Mouse (Mus musculus) ES-E14 (cell line): ENCODE results near the gene Kif2c. TPM values are rescaled to one million over a fixed set of nuclear protein-coding genes. Genes with fewer than 3 reads are reported as not detected.
"Not testable (repeated sequence)": the region's sequence is repeated elsewhere in the genome, so short reads cannot be mapped to it uniquely, and the experiment has no call there.

Experiments used
- DNase-seq: peaks from one replicate; pipeline ENCODE4 v3.0.0-alpha.2; 2013; ENCODE audit warnings: low read depth, low spot score
- H3K27ac ChIP-seq: 2 replicates; pipeline ENCODE4 v1.5.1; 2012; ENCODE audit warnings: low read depth, mild to moderate bottlenecking, low read length, moderate library complexity, mixed read lengths; ENCODE audit not compliant: poor library complexity, insufficient read depth, severe bottlenecking
- H3K36me3 ChIP-seq: 2 replicates; pipeline ENCODE4 v1.6.1; 2012; ENCODE audit warnings: mild to moderate bottlenecking, low read length, moderate library complexity, mixed read lengths; ENCODE audit not compliant: control insufficient read depth, poor library complexity, insufficient read depth, severe bottlenecking
- H3K4me1 ChIP-seq, 2 experiments: fragments of 150-350 bp in 1 of 2; sonication (generic) in 1 of 2; 2 replicates each; pipeline ENCODE4 v1.6.1; 2012; ENCODE audit warnings: low read length in 2 of 2, mild to moderate bottlenecking in 1 of 2, mixed read lengths in 1 of 2; ENCODE audit not compliant: control insufficient read depth in 2 of 2, insufficient read depth in 2 of 2, poor library complexity in 1 of 2
- H3K4me3 ChIP-seq, 2 experiments: fragments of 150-350 bp in 1 of 2; sonication (generic) in 1 of 2; 2 replicates each; pipeline ENCODE4 v1.5.1; 2012; ENCODE audit warnings: low read length in 2 of 2, low read depth in 1 of 2, mild to moderate bottlenecking in 1 of 2, mixed read lengths in 1 of 2; ENCODE audit not compliant: insufficient read depth in 1 of 2, poor library complexity in 1 of 2, severe bottlenecking in 1 of 2
- H3K9ac ChIP-seq: 2 replicates; pipeline ENCODE4 v1.6.1; 2012; ENCODE audit warnings: low read depth, mild to moderate bottlenecking, low read length, mixed read lengths; ENCODE audit not compliant: poor library complexity, insufficient read depth, severe bottlenecking
- H3K9me3 ChIP-seq: fragments of 150-350 bp; sonication (generic); 2 replicates; pipeline ENCODE4 v1.6.1; 2012; ENCODE audit warnings: low read depth, mild to moderate bottlenecking, low read length; ENCODE audit not compliant: control insufficient read depth, insufficient read depth
- CHD2 ChIP-seq: IDR thresholded peaks from 2 replicates; pipeline ENCODE4 v1.6.1; 2014; ENCODE audit warnings: mild to moderate bottlenecking, low read depth, low read length, inconsistent platforms
- HCFC1 ChIP-seq: IDR thresholded peaks from 2 replicates; pipeline ENCODE4 v1.6.1; 2012; ENCODE audit warnings: low read length, inconsistent platforms, borderline replicate concordance; ENCODE audit not compliant: insufficient read depth
- MAFK ChIP-seq: IDR thresholded peaks from 2 replicates; pipeline ENCODE4 v1.6.1; 2014; ENCODE audit warnings: mild to moderate bottlenecking, low read depth, low read length, inconsistent platforms; ENCODE audit not compliant: insufficient read depth
- ZC3H11A ChIP-seq: IDR thresholded peaks from 2 replicates; pipeline ENCODE4 v1.6.1; 2012; ENCODE audit warnings: low read depth, mild to moderate bottlenecking, inconsistent platforms, low read length, borderline replicate concordance
- ZNF384 ChIP-seq: IDR thresholded peaks from 2 replicates; pipeline ENCODE4 v1.6.1; 2012; ENCODE audit warnings: low read depth, low read length, inconsistent platforms
- in situ Hi-C, 2 experiments: fragments of 600-800 bp; cut with MboI; formaldehyde crosslinking; loops; one replicate each; pipeline ENCODE4 v1.15.1; 2025; ENCODE audit warnings: low sequenced_read_pairs in 2 of 2, inconsistent platforms in 1 of 2; ENCODE audit not compliant: unreplicated experiment in 2 of 2
- total RNA-seq: library from RNA; depleted of rRNA; stranded (reverse); fragments of 300-350 nt; gene quantifications from 2 replicates; pipeline ENCODE4 v1.2.3, GENCODE M21; 2012

The Kif2c gene
- total RNA-seq, 1 experiment, result 73.1 TPM

- Histone ChIP-seq H3K9ac (no peak overlapping the region), H3K27ac (no peak overlapping the region), H3K9me3 (no peaks in the 10 kb centered on the region), H3K4me1 (no peaks in the 10 kb centered on the region), H3K36me3 (no peaks in the 10 kb centered on the region), H3K4me3 (no peak overlapping the region)
- TF ChIP-seq MAFK, result no peak
- DNase-seq, result no peak
- in situ Hi-C loops, result no loop called here
Observed at GRCm38 (mm10) chr4:117191804-117192203, 9.4 kb upstream of the Kif2c start.

- no peak for TF ChIP-seq HCFC1
- no peak for TF ChIP-seq MAFK
- no peak for TF ChIP-seq CHD2
- TF ChIP-seq ZC3H11A, result no peak
- TF ChIP-seq ZNF384, result no peak
- Histone ChIP-seq H3K9ac (no peak overlapping the region), H3K4me1 (no peaks in the 10 kb centered on the region), H3K9me3 (no peaks in the 10 kb centered on the region), H3K27ac (no peak overlapping the region), H3K4me3 (no peak overlapping the region), H3K36me3 (no peaks in the 10 kb centered on the region)
- DNase-seq, result no peak
- in situ Hi-C loops, result no loop called here
Observed at GRCm38 (mm10) chr4:117190660-117191059, 8.2 kb upstream of the Kif2c start.

- H3K4me1 ChIP-seq, result no peaks in the 10 kb centered on the region
- in situ Hi-C loops, result no loop called here
- peak; percentile 70 for DNase-seq
- H3K9me3 ChIP-seq, result no peaks in the 10 kb centered on the region
- H3K4me3 ChIP-seq, result no peak overlapping the region
- no peak overlapping the region for H3K9ac ChIP-seq
- no peak overlapping the region for H3K27ac ChIP-seq
- H3K36me3 ChIP-seq, result no peaks in the 10 kb centered on the region
- TF ChIP-seq HCFC1 (peak; percentile 72), ZNF384 (no peak), CHD2 (no peak)
Observed at GRCm38 (mm10) chr4:117189856-117190543, 7.6 kb upstream of the Kif2c start.

GRCm38 (mm10) chr4:117189382-117189855, 7.0 kb upstream of the Kif2c start:
- TF ChIP-seq MAFK, result 0 out of 2 replicates have a peak, but pooled peaks have one; percentile 3
- no peak for TF ChIP-seq ZNF384
- TF ChIP-seq HCFC1, result no peak
- no peak for TF ChIP-seq CHD2
- no peak for TF ChIP-seq ZC3H11A
- Histone ChIP-seq H3K9me3 (no peaks in the 10 kb centered on the region), H3K36me3 (no peaks in the 10 kb centered on the region), H3K27ac (0 out of 2 replicates have a peak overlapping the region, but pooled peaks have one; percentile 49), H3K4me1 (no peaks in the 10 kb centered on the region), H3K4me3 (no peak overlapping the region; a peak in 1 of 4 replicates), H3K9ac (peak overlapping the region; percentile 57; the same call in 1 of the 2 replicates)
- peak; percentile 79 for DNase-seq
- in situ Hi-C loops, result no loop called here

- TF ChIP-seq HCFC1, result no peak
- TF ChIP-seq ZNF384, result peak; percentile 59; the same call in 1 of the 2 replicates
- peak overlapping the region; percentile 57; the same call in 1 of the 2 replicates for H3K9ac ChIP-seq
- in situ Hi-C loops, result no loop called here
- no peak overlapping the region for H3K27ac ChIP-seq
- no peaks in the 10 kb centered on the region for H3K9me3 ChIP-seq
- H3K4me3 ChIP-seq, result no peak overlapping the region; a peak in 1 of 4 replicates
- no peaks in the 10 kb centered on the region for H3K4me1 ChIP-seq
- no peak for DNase-seq
- no peaks in the 10 kb centered on the region for H3K36me3 ChIP-seq
Observed at GRCm38 (mm10) chr4:117188969-117189368, 6.5 kb upstream of the Kif2c start.

GRCm38 (mm10) chr4:117182759-117183096, 289 bp upstream of the Kif2c start:
- in situ Hi-C loops, H3K4me1 ChIP-seq, DNase-seq, H3K27ac ChIP-seq, H3K9me3 ChIP-seq: not testable (repeated sequence)
- Histone ChIP-seq H3K36me3 (peaks cover 20% of the 10 kb centered on the region), H3K4me3 (peak overlapping the region; percentile 89 to 92), H3K9ac (peak overlapping the region; percentile 79; the same call in 1 of the 2 replicates)
